In the genomic region with DNA sequence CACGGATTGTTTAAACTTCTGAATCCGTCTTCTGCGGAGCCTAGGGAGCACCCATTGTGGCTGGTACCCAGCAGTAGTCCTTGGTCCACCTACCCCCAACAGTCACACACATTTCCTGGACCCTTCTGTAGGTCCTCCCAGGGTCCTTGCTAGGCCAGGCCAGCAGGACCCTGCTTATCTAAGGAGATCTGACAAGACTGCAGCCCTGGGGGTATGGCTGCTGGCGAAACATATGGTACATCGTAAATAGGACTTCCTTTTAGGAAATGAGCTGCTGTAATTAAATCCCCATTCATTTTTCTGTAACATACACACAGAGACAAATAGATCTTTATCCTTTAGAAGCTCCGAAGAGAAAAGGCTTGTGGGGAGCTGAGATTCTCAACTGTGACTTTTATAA, we compare ENCODE assay signal across 21 mouse cellular contexts. TPM values are rescaled to one million over a fixed set of nuclear protein-coding genes. Genes with fewer than 3 reads are reported as not detected.
DNase-seq lines count a peak whose midpoint lies in the region; ATAC-seq and TF ChIP-seq lines count a peak whose summit lies in the region.
"Had no signal": no experiment of that assay in that cellular context is flagged by ENCODE, and none has a peak within 500 bp of the region (broad histone marks: within the 10 kb centered on the region; RNA-seq: fewer than 3 reads in every experiment).

No protein-coding gene starts in this region.

- no peak for TF ChIP-seq CTCF in cerebellum, adult 2 months (IDR thresholded peaks at IDR 0.05; ENCODE audit: borderline replicate concordance, insufficient read depth, low read depth, low read length)
- no peak for TF ChIP-seq CTCF in lung, adult 2 months (IDR thresholded peaks at IDR 0.05; ENCODE audit: insufficient read depth, low read length)
- TF ChIP-seq CTCF in forebrain, postnatal 0 days (IDR thresholded peaks at IDR 0.05; ENCODE audit: low read depth), result no peak

- peaks cover 9% of the 10 kb centered on the region for H3K4me1 ChIP-seq in cerebellum, adult 2 months (ENCODE audit: control insufficient read depth, insufficient read depth, low read length)
- H3K4me1 ChIP-seq in lung, embryonic 16.5 days (replicated peaks; ENCODE audit: control insufficient read depth, insufficient read depth, low read length), result peaks cover 21% of the 10 kb centered on the region
- H3K4me1 ChIP-seq in lung, adult 2 months (ENCODE audit: control insufficient read depth, insufficient read depth, low read length), result peaks cover 2% of the 10 kb centered on the region
- peaks cover 22% of the 10 kb centered on the region for H3K4me1 ChIP-seq in forebrain, postnatal 0 days (ENCODE audit: insufficient read depth)

- H3K27ac ChIP-seq in cerebellum, adult 2 months (ENCODE audit: insufficient read depth, low read length), result no peak overlapping the region
- peak overlapping the region; percentile 48 for H3K27ac ChIP-seq in lung, embryonic 16.5 days (ENCODE audit: low read length)
- H3K27ac ChIP-seq in forebrain, postnatal 0 days (ENCODE audit: low read depth, low read length), result peak overlapping the region; percentile 50; the same call in 1 of the 2 replicates
- H3K27ac ChIP-seq: gastrocnemius, adult 2 months; heart, embryonic 15.5 days; hindbrain, embryonic 15.5 days; layer of hippocampus, adult 2 months; midbrain, embryonic 12.5 days had no signal

- TF ChIP-seq POLR2A in cerebellum, adult 2 months (IDR thresholded peaks at IDR 0.05; ENCODE audit: borderline replicate concordance, insufficient read depth, low read length), result no peak
- TF ChIP-seq POLR2A in lung, adult 2 months (IDR thresholded peaks at IDR 0.05; ENCODE audit: borderline replicate concordance, extremely low read depth, low read depth, low read length), result no peak

- H3K9ac ChIP-seq in lung, embryonic 16.5 days (ENCODE audit: low read length), result no peak overlapping the region
- no peak overlapping the region for H3K9ac ChIP-seq in forebrain, postnatal 0 days
- H3K9ac ChIP-seq: heart, embryonic 15.5 days; hindbrain, embryonic 15.5 days; midbrain, embryonic 12.5 days had no signal

- H3K4me3 ChIP-seq in cerebellum, adult 2 months (replicated peaks; ENCODE audit: insufficient read depth, low read depth, low read length), result no peak overlapping the region
- H3K4me3 ChIP-seq in lung, embryonic 16.5 days (ENCODE audit: low read length), result no peak overlapping the region
- no peak overlapping the region for H3K4me3 ChIP-seq in lung, adult 2 months (replicated peaks; ENCODE audit: extremely low read depth, low read depth, low read length)
- no peak overlapping the region for H3K4me3 ChIP-seq in forebrain, postnatal 0 days (ENCODE audit: low read depth, low read length)
- H3K4me3 ChIP-seq: gastrocnemius, adult 2 months; heart, embryonic 15.5 days; hindbrain, embryonic 15.5 days; layer of hippocampus, adult 2 months; midbrain, embryonic 12.5 days had no signal

- peak overlapping the region; percentile 14; the same call in 1 of the 2 replicates for H3K4me2 ChIP-seq in lung, embryonic 16.5 days (ENCODE audit: low read depth, low read length)
- no peak overlapping the region for H3K4me2 ChIP-seq in forebrain, postnatal 0 days (ENCODE audit: low read depth)
- H3K4me2 ChIP-seq: heart, embryonic 15.5 days; hindbrain, embryonic 15.5 days; midbrain, embryonic 12.5 days had no signal

- 0 out of 2 replicates have a peak, but pooled peaks have one; percentile 21 for ATAC-seq in lung, embryonic 16.5 days (ENCODE audit: low read depth)
- no peak for ATAC-seq in forebrain, postnatal 0 days

- 75% methylated on average over 6 of the region's 6 CpGs for WGBS in cerebellum, adult 2 months
- 13% methylated on average over 6 of the region's 6 CpGs for WGBS in lung, embryonic 16.5 days
- WGBS in lung, adult 2 months, result 43% methylated on average over 6 of the region's 6 CpGs
- WGBS in forebrain, postnatal 0 days, result 38% methylated on average over 6 of the region's 6 CpGs

- no peaks in the 10 kb centered on the region for H3K9me3 ChIP-seq in lung, embryonic 16.5 days (ENCODE audit: control insufficient read depth, low read length)
- no peaks in the 10 kb centered on the region for H3K9me3 ChIP-seq in forebrain, postnatal 0 days (ENCODE audit: low read length)
- H3K9me3 ChIP-seq: heart, embryonic 15.5 days; hindbrain, embryonic 15.5 days; midbrain, embryonic 12.5 days had no signal

- no peaks in the 10 kb centered on the region for H3K27me3 ChIP-seq in cerebellum, adult 2 months (ENCODE audit: control insufficient read depth, insufficient read depth, low read length)
- no peaks in the 10 kb centered on the region; the same call in 1 of the 2 replicates for H3K27me3 ChIP-seq in lung, embryonic 16.5 days (ENCODE audit: control insufficient read depth, insufficient read depth, low read depth, low read length)
- H3K27me3 ChIP-seq in forebrain, postnatal 0 days (ENCODE audit: insufficient read depth, low read length), result no peaks in the 10 kb centered on the region
- H3K27me3 ChIP-seq: CH12.LX; heart, embryonic 15.5 days; hindbrain, embryonic 15.5 days had no signal

- peak; percentile 11 for DNase-seq in cerebellum, adult 9-11 months
- DNase-seq in cerebellum, adult 2 months, result no peak
- no peak for DNase-seq in lung, adult 2 months
- DNase-seq in brain, adult 2 months (ENCODE audit: low read depth, low spot score), result peak; percentile 6
- no peak for DNase-seq in forebrain, postnatal 0 days
- no peak for DNase-seq in adrenal gland, postnatal 25 days
- no peak for DNase-seq in spleen, postnatal 36 days (ENCODE audit: low spot score in 2 of 2)
- DNase-seq: adrenal gland, postnatal 14 days; cerebellum, postnatal 25 days; gastrocnemius, adult 2 months; heart, adult 11 months; kidney, adult 2 months; liver; lung, postnatal 10 days; thymus, postnatal 36 days had no signal

- no peaks in the 10 kb centered on the region for H3K36me3 ChIP-seq in lung, embryonic 16.5 days (ENCODE audit: control insufficient read depth, insufficient read depth, low read length)
- H3K36me3 ChIP-seq in forebrain, postnatal 0 days (ENCODE audit: insufficient read depth), result no peaks in the 10 kb centered on the region
- H3K36me3 ChIP-seq: heart, embryonic 15.5 days; hindbrain, embryonic 15.5 days; midbrain, embryonic 12.5 days had no signal

RNA-seq across cellular contexts. Expression of a gene that starts 34.9 kb away (rescaled TPM):
- 3.8 and 4.2 TPM in 2 replicates for polyA plus RNA-seq in cerebellum, adult 2 months (2012; rRNA removed)
- polyA plus RNA-seq in lung, embryonic 16.5 days (2015; fragmentation: Nextera tagmentation; extraction: Ambion mirVana), result 31.2 and 37.2 TPM in 2 replicates
- polyA plus RNA-seq in lung, adult 2 months (2012; rRNA removed), result 2.2 and 2.6 TPM in 2 replicates
- 64.0 and 69.6 TPM in 2 replicates for total RNA-seq in forebrain, postnatal 0 days (2014; rRNA removed)
- polyA plus RNA-seq in forebrain, postnatal 0 days (2015; fragmentation: Nextera tagmentation; extraction: Ambion mirVana), result 61.4 and 79.8 TPM in 2 replicates
- 4.2 and 7.1 TPM in 2 replicates for total RNA-seq in adrenal gland, postnatal 25 days (2021)
- total RNA-seq: CH12.LX had no signal

Comparison
In these comparisons a context has a peak if more than half of its experiments do, and no peak if none do; other contexts are left out.
1. DNase-seq: peak in cerebellum, adult 9-11 months (single experiment) and brain, adult 2 months (single experiment); none in cerebellum, adult 2 months (0 of 2), lung, adult 2 months (single experiment), forebrain, postnatal 0 days (single experiment), adrenal gland, postnatal 25 days (single experiment) and spleen, postnatal 36 days (0 of 2).